Mouse (Mus musculus) intestine, embryonic 14.5 days (tissue): ENCODE data around the gene Btbd18. TPM values are rescaled to one million over a fixed set of nuclear protein-coding genes. Genes with fewer than 3 reads are reported as not detected.

Source experiments
- ATAC-seq: fragments of 200-750 bp; cut with Nextera tagmentation; replicated peaks from 2 replicates; pipeline ENCODE4 v1.8.0; 2017; ENCODE audit warnings: low read depth, moderate number of reproducible peaks, moderate TSS enrichment, moderate library complexity; ENCODE audit not compliant: low FRiP score, low TSS enrichment
- DNase-seq: peaks from one replicate; pipeline ENCODE4 v3.0.0-alpha.2; 2018; ENCODE audit warnings: low spot score
- H3K27ac ChIP-seq: fragments of 300-500 bp; sonication (generic); 2 replicates; pipeline ENCODE4 v1.5.1; 2014; ENCODE audit warnings: low read depth, mild to moderate bottlenecking, control low read depth
- H3K27me3 ChIP-seq: fragments of 300-500 bp; sonication (generic); replicated peaks from 2 replicates; pipeline ENCODE4 v1.6.1; 2014; ENCODE audit warnings: low read length, control low read depth; ENCODE audit not compliant: control insufficient read depth, insufficient read depth
- H3K36me3 ChIP-seq: fragments of 300-500 bp; sonication (generic); 2 replicates; pipeline ENCODE4 v1.6.1; 2014; ENCODE audit warnings: low read length, control low read depth; ENCODE audit not compliant: control insufficient read depth, insufficient read depth
- H3K4me1 ChIP-seq: fragments of 300-500 bp; sonication (generic); replicated peaks from 2 replicates; pipeline ENCODE4 v1.6.1; 2014; ENCODE audit warnings: low read length, control low read depth, mixed read lengths; ENCODE audit not compliant: control insufficient read depth, insufficient read depth
- H3K4me2 ChIP-seq: fragments of 300-500 bp; sonication (generic); 2 replicates; pipeline ENCODE4 v1.6.1; 2014; ENCODE audit warnings: low read length
- H3K4me3 ChIP-seq: fragments of 300-500 bp; sonication (generic); 2 replicates; pipeline ENCODE4 v1.5.1; 2014; ENCODE audit warnings: low read depth, low read length, control low read depth, mixed read lengths
- H3K9ac ChIP-seq: fragments of 300-500 bp; sonication (generic); 2 replicates; pipeline ENCODE4 v1.6.1; 2014; ENCODE audit warnings: mild to moderate bottlenecking, low read length
- H3K9me3 ChIP-seq: fragments of 300-500 bp; sonication (generic); 2 replicates; pipeline ENCODE4 v1.6.1; 2016; ENCODE audit warnings: low read length, control low read depth; ENCODE audit not compliant: control insufficient read depth
- WGBS: fragments of 180-500 bp; shearing (Covaris S2); extraction: QIAGEN DNeasy Blood & Tissue Kit; methylation state at CpG from one replicate; pipeline ENCODE4 v1.1.7; 2014; 5-methylcytosine and 5-hydroxymethylcytosine counted together
- polyA plus RNA-seq: library from polyadenylated mRNA; unstranded; fragments of >200 nt; fragmentation: Nextera tagmentation; extraction: Ambion mirVana; gene quantifications from 2 replicates; pipeline ENCODE4 v1.2.1, GENCODE M21; 2014

Gene Btbd18
- polyA plus RNA-seq, 1 experiment from 2014 or later, result 0.34 TPM

GRCm38 (mm10) chr2:84703497-84703896 is 44.6 kb downstream of the Btbd18 start:
- no peak overlapping the region for H3K27ac ChIP-seq
- H3K4me3 ChIP-seq, result no peak overlapping the region
- ATAC-seq (no peak), DNase-seq (no peak)
- no peaks in the 10 kb centered on the region for H3K9me3 ChIP-seq
- no peak overlapping the region for H3K9ac ChIP-seq
- H3K27me3 ChIP-seq, result no peaks in the 10 kb centered on the region
- H3K4me1 ChIP-seq, result 0 out of 2 replicates have a peak, but pooled peaks cover 4% of the 10 kb centered on the region
- H3K36me3 ChIP-seq, result peaks cover 79% of the 10 kb centered on the region
- H3K4me2 ChIP-seq, result no peak overlapping the region
- WGBS, result 100% methylated on average over 1 of the region's 1 CpGs

DNA sequence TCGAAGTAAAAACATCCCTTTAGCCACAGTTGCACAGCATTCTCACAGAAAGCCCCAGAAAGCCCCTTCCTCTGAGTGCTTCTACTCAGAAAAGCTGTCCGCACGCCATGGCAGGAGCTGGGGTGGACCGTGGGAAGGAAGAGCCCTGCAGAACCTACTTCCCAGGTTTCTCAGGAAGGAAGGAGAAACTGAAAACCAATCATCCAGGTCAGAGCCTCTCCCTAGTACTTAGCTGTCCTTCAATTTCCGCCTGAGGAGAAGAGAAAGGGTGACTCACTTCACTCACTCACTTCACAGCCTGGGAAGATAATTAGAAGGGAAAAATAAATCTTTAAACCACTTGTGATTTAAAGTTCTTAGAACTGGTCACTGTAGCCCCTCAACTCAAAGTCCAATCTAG is 45.5 kb downstream of the Btbd18 start:
- H3K4me1 ChIP-seq, result 0 out of 2 replicates have a peak, but pooled peaks cover 4% of the 10 kb centered on the region
- H3K4me3 ChIP-seq, result no peak overlapping the region
- no peaks in the 10 kb centered on the region for H3K9me3 ChIP-seq
- no peak for DNase-seq
- H3K27me3 ChIP-seq, result no peaks in the 10 kb centered on the region
- H3K9ac ChIP-seq, result no peak overlapping the region
- ATAC-seq, result no peak
- peaks cover 80% of the 10 kb centered on the region for H3K36me3 ChIP-seq
- WGBS, result 88% methylated on average over 5 of the region's 5 CpGs
- H3K27ac ChIP-seq, result no peak overlapping the region
- no peak overlapping the region for H3K4me2 ChIP-seq

DNA sequence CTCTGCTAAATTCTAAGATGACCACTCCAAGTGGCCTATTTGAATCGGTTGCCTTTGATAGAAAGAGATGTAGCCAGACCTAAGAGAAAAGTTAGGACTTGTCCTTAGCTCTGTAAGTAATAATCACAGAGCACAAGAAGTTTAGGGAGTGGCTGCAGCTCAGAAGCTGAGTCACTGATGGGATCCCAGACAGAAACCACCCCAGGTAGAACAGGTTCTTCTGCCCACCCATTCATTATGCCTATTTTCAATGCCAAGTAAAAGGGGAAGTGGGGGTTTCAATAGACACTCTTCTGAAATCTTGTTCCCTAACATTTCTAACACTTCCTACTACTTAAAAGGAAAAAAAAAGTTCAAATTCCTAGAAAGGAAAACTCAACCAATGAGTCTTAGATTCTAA is 46.4 kb downstream of the Btbd18 start:
- Histone ChIP-seq H3K4me2 (no peak overlapping the region), H3K4me1 (0 out of 2 replicates have a peak, but pooled peaks cover 4% of the 10 kb centered on the region), H3K4me3 (no peak overlapping the region), H3K27me3 (no peaks in the 10 kb centered on the region), H3K9me3 (no peaks in the 10 kb centered on the region), H3K27ac (no peak overlapping the region), H3K9ac (no peak overlapping the region), H3K36me3 (peaks cover 81% of the 10 kb centered on the region)
- DNase-seq (no peak), ATAC-seq (peak; percentile 64; the same call in 1 of the 2 replicates)
- 89% methylated on average over 1 of the region's 1 CpGs for WGBS

DNA sequence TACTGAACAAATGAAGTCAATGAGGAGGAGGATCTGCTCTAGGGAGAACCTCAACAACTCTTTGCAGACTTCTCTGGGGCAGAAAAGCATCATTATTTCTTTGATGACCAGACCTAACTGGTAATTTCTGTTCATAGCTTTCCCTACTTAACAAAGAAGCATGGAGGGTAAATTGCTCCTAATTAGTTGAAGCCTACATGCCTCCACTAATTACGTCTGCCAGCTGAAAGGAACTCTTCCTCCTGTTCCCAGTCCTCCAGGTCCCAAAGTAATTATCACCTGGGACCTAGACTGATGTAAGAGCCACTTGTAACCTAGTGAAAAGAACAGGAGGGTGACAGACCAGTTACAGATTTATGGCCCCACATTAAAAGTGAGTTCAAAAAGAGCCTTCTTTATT is 48.6 kb downstream of the Btbd18 start:
- no peaks in the 10 kb centered on the region for H3K9me3 ChIP-seq
- H3K4me3 ChIP-seq, result no peak overlapping the region
- no peak overlapping the region for H3K9ac ChIP-seq
- H3K4me1 ChIP-seq, result 0 out of 2 replicates have a peak, but pooled peaks cover 4% of the 10 kb centered on the region
- H3K27me3 ChIP-seq, result no peaks in the 10 kb centered on the region
- H3K36me3 ChIP-seq, result peaks cover 76% of the 10 kb centered on the region
- no peak overlapping the region for H3K27ac ChIP-seq
- ATAC-seq, result no peak
- DNase-seq, result no peak
- 67% methylated on average over 1 of the region's 1 CpGs for WGBS
- no peak overlapping the region for H3K4me2 ChIP-seq

- ATAC-seq (no peak), DNase-seq (no peak)
- no peak overlapping the region for H3K9ac ChIP-seq
- H3K4me3 ChIP-seq, result no peak overlapping the region
- H3K4me1 ChIP-seq, result peaks cover 12% of the 10 kb centered on the region
- H3K36me3 ChIP-seq, result peaks cover 43% of the 10 kb centered on the region
- 94% methylated on average over 2 of the region's 2 CpGs for WGBS
- H3K27me3 ChIP-seq, result no peaks in the 10 kb centered on the region
- H3K9me3 ChIP-seq, result no peaks in the 10 kb centered on the region
- H3K4me2 ChIP-seq, result no peak overlapping the region
- H3K27ac ChIP-seq, result no peak overlapping the region
Observed at GRCm38 (mm10) chr2:84711898-84712297, 53.0 kb downstream of the Btbd18 start.

- peaks cover 8% of the 10 kb centered on the region for H3K4me1 ChIP-seq
- H3K36me3 ChIP-seq, result peaks cover 20% of the 10 kb centered on the region
- ATAC-seq, result peak; percentile 24
- no peak for DNase-seq
- peak overlapping the region; percentile 82 for H3K4me2 ChIP-seq
- H3K9me3 ChIP-seq, result no peaks in the 10 kb centered on the region
- no peaks in the 10 kb centered on the region for H3K27me3 ChIP-seq
- WGBS, result 0% methylated on average over 16 of the region's 26 CpGs
- peak overlapping the region; percentile 90 for H3K27ac ChIP-seq
- H3K9ac ChIP-seq, result peak overlapping the region; percentile 89
- H3K4me3 ChIP-seq, result peak overlapping the region; percentile 88
Observed at GRCm38 (mm10) chr2:84714422-84714810, 55.5 kb downstream of the Btbd18 start.

GRCm38 (mm10) chr2:84714811-84715561 is 56.1 kb downstream of the Btbd18 start, which contains the start of gene Zdhhc5:
Zdhhc5 (minus strand) TSS chr2:84715180.
- ATAC-seq, result peak; percentile 96
- Histone ChIP-seq H3K9ac (peak within 1 kb of the TSS; percentile 89), H3K27me3 (no peaks in the 10 kb centered on the region), H3K4me3 (peak within 1 kb of the TSS; percentile 88), H3K4me1 (peaks cover 8% of the 10 kb centered on the region), H3K36me3 (peaks cover 14% of the 10 kb centered on the region), H3K27ac (peak within 1 kb of the TSS; percentile 90), H3K9me3 (no peaks in the 10 kb centered on the region), H3K4me2 (peak within 1 kb of the TSS; percentile 82)
- peak; percentile 98 for DNase-seq
- under 1% methylated on average over 98 of the region's 107 CpGs for WGBS

GRCm38 (mm10) chr2:84715562-84716361 is 56.9 kb downstream of the Btbd18 start:
- peak overlapping the region; percentile 88 for H3K4me3 ChIP-seq
- no peaks in the 10 kb centered on the region for H3K27me3 ChIP-seq
- peak overlapping the region; percentile 69 for H3K9ac ChIP-seq
- H3K4me2 ChIP-seq, result peak overlapping the region; percentile 58
- H3K9me3 ChIP-seq, result no peaks in the 10 kb centered on the region
- peak; percentile 88 for DNase-seq
- ATAC-seq, result peak; percentile 96
- under 1% methylated on average over 33 of the region's 33 CpGs for WGBS
- peaks cover 8% of the 10 kb centered on the region for H3K4me1 ChIP-seq
- peaks cover 7% of the 10 kb centered on the region for H3K36me3 ChIP-seq
- H3K27ac ChIP-seq, result peak overlapping the region; percentile 90
